Mouse (Mus musculus) urinary bladder, postnatal 25 days (tissue): ENCODE measurements around the gene Snd1.

Source experiments
- DNase-seq: peaks from one replicate; pipeline ENCODE4 v3.0.0; 2022; ENCODE audit warnings: low spot score

The Snd1 gene

GRCm38 (mm10) chr6:28546943-28547342, 72.0 kb downstream of the Snd1 start:
- DNase-seq = no peak

GRCm38 (mm10) chr6:28549374-28549773, 74.4 kb downstream of the Snd1 start:
- DNase-seq = no peak

GRCm38 (mm10) chr6:28550255-28551004, 75.5 kb downstream of the Snd1 start:
- no peak for DNase-seq

GRCm38 (mm10) chr6:28554470-28554869, 79.5 kb downstream of the Snd1 start:
- DNase-seq = no peak

- no peak for DNase-seq
These were observed 80.1 kb downstream of the Snd1 start for GRCm38 (mm10) chr6:28555002-28555401.

GRCm38 (mm10) chr6:28555428-28555827, 80.5 kb downstream of the Snd1 start:
- no peak for DNase-seq

- DNase-seq = no peak
These were observed 82.8 kb downstream of the Snd1 start for GRCm38 (mm10) chr6:28557728-28558127.

GRCm38 (mm10) chr6:28559419-28559818, 84.5 kb downstream of the Snd1 start:
- DNase-seq = no peak

- DNase-seq = no peak
These were observed 86.5 kb downstream of the Snd1 start for GRCm38 (mm10) chr6:28561291-28561995.

GRCm38 (mm10) chr6:28562323-28563044, 87.5 kb downstream of the Snd1 start:
- DNase-seq = no peak

- no peak for DNase-seq
These were observed 93.0 kb downstream of the Snd1 start for GRCm38 (mm10) chr6:28567978-28568377.

- DNase-seq = no peak
These were observed 97.0 kb downstream of the Snd1 start for GRCm38 (mm10) chr6:28571946-28572345.

- no peak for DNase-seq
These were observed 98.2 kb downstream of the Snd1 start for GRCm38 (mm10) chr6:28572991-28573759.

GRCm38 (mm10) chr6:28576356-28577264, 101.7 kb downstream of the Snd1 start:
- DNase-seq = no peak

- DNase-seq = no peak
These were observed 107.9 kb downstream of the Snd1 start for GRCm38 (mm10) chr6:28582847-28583246.

GRCm38 (mm10) chr6:28583399-28583798, 108.5 kb downstream of the Snd1 start:
- no peak for DNase-seq

- no peak for DNase-seq
These were observed 111.9 kb downstream of the Snd1 start for GRCm38 (mm10) chr6:28586806-28587205.

- DNase-seq = no peak
These were observed 113.7 kb downstream of the Snd1 start for GRCm38 (mm10) chr6:28588494-28589171.

- DNase-seq = no peak
These were observed 117.5 kb downstream of the Snd1 start for GRCm38 (mm10) chr6:28592323-28592893.

GRCm38 (mm10) chr6:28593708-28594107, 118.8 kb downstream of the Snd1 start:
- DNase-seq = no peak
